Mouse (Mus musculus): ENCODE results near the gene Camsap2. TPM values are rescaled to one million over a fixed set of nuclear protein-coding genes. Genes with fewer than 3 reads are reported as not detected.
A peak's percentile ranks its signal among the peaks of the same experiment; 100 is the strongest.

Camsap2 gene
- polyA plus RNA-seq, 1 experiment: 7.3 TPM

DNA sequence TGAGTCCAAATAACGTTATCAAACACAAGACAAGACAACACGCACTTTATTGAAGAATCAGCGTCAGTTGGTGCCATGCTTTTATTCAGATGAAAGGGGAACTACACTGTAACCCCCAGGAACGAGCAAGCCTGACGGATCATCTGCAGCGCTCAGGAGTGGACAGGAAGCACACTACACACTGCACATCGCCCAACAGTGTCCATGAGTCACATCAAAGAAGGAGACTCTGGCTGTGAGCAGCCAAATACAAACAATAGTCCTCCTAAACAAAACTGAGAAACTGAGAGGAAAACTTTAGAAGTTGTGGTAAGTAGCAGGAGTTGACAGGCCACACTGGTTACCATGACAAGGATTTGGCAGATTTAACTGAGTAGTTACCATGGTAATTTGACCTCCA lies 77.7 kb downstream of the Camsap2 start:
- Histone ChIP-seq H3K27ac (ENCODE audit: control insufficient read depth, insufficient read depth, low read length) (no peak overlapping the region), H3K4me3 (ENCODE audit: control insufficient read depth, insufficient read depth, low read length) (no peak overlapping the region), H3K4me1 (replicated peaks; ENCODE audit: control insufficient read depth, insufficient read depth, low read length) (peaks cover 6% of the 10 kb centered on the region), H3K27me3 (ENCODE audit: control insufficient read depth, insufficient read depth, low read length) (no peaks in the 10 kb centered on the region), H3K36me3 (ENCODE audit: control insufficient read depth, insufficient read depth, low read length) (peaks cover 12% of the 10 kb centered on the region)
- DNase-seq: no peak
- WGBS: 78% methylated on average over 7 of the region's 7 CpGs
- no peak for TF ChIP-seq POLR2A (IDR thresholded peaks at IDR 0.05; ENCODE audit: control insufficient read depth, extremely low read depth, insufficient read depth, low read length, poor library complexity)
- TF ChIP-seq CTCF (IDR thresholded peaks at IDR 0.05; ENCODE audit: borderline replicate concordance, control insufficient read depth, extremely low read depth, insufficient read depth, low read length, poor library complexity): no peak

DNA sequence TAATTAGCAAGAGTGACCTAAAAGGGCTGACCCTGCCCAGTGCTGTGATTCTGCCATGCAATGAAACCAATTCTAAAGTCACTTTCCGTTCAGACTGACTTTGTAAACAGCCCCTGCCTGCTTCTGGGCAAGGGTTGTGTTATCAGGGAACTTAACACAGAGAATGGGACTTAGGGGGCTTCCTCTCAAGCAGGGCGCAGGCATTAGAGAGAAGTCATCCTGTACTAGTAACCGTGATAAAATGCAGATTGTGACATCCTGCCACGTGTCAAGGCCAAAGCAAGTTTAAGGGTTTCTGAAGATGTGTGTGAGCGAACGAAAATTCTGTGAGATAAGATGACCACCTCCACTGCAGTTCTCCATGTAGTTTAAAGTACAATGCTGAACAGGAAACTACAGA lies 79.8 kb downstream of the Camsap2 start:
- TF ChIP-seq CTCF (IDR thresholded peaks at IDR 0.05; ENCODE audit: borderline replicate concordance, control insufficient read depth, extremely low read depth, insufficient read depth, low read length, poor library complexity): no peak
- TF ChIP-seq POLR2A (IDR thresholded peaks at IDR 0.05; ENCODE audit: control insufficient read depth, extremely low read depth, insufficient read depth, low read length, poor library complexity): no peak
- WGBS: 69% methylated on average over 6 of the region's 6 CpGs

DNA sequence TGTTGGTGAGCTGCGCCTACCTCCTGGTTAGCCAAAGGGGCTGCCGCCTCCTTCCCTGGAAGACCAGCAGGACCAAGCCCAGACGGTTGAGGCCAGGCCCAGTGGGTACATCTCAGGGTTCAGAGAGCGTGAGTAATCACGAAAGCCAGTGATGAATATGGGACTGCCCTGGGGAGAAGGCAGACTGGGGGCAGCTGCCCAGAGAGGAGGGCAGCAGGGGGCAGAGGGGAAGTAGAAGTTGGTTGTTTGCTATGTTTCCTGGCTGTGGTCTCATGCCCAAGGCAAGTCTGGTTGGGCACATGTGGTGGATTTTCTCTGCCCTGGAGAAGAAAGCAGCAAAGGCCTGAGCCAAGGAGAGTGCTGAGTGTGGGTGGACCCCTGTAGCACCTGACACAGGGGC lies 82.5 kb downstream of the Camsap2 start:
- TF ChIP-seq POLR2A (IDR thresholded peaks at IDR 0.05; ENCODE audit: control insufficient read depth, extremely low read depth, insufficient read depth, low read length, poor library complexity) (no peak), CTCF (IDR thresholded peaks at IDR 0.05; ENCODE audit: borderline replicate concordance, control insufficient read depth, extremely low read depth, insufficient read depth, low read length, poor library complexity) (no peak)
- H3K4me1 ChIP-seq (replicated peaks; ENCODE audit: control insufficient read depth, insufficient read depth, low read length): peaks cover 38% of the 10 kb centered on the region
- H3K4me3 ChIP-seq (ENCODE audit: control insufficient read depth, insufficient read depth, low read length): no peak overlapping the region
- no peaks in the 10 kb centered on the region for H3K36me3 ChIP-seq (ENCODE audit: control insufficient read depth, insufficient read depth, low read length)
- DNase-seq: no peak
- H3K27me3 ChIP-seq (ENCODE audit: control insufficient read depth, insufficient read depth, low read length): peaks cover 5% of the 10 kb centered on the region; the same call in 1 of the 2 replicates
- H3K27ac ChIP-seq (ENCODE audit: control insufficient read depth, insufficient read depth, low read length): no peak overlapping the region
- 55% methylated on average over 5 of the region's 5 CpGs for WGBS

More for the DNA sequence above, 79.8 kb downstream of the Camsap2 start:
- Histone ChIP-seq H3K36me3 (ENCODE audit: control insufficient read depth, insufficient read depth, low read length) (peaks cover 5% of the 10 kb centered on the region), H3K27ac (ENCODE audit: control insufficient read depth, insufficient read depth, low read length) (no peak overlapping the region), H3K27me3 (ENCODE audit: control insufficient read depth, insufficient read depth, low read length) (no peaks in the 10 kb centered on the region), H3K4me1 (replicated peaks; ENCODE audit: control insufficient read depth, insufficient read depth, low read length) (peaks cover 15% of the 10 kb centered on the region), H3K4me3 (ENCODE audit: control insufficient read depth, insufficient read depth, low read length) (no peak overlapping the region)
- DNase-seq: no peak

GRCm38 (mm10) chr1:136260635-136261238 lies 85.2 kb downstream of the Camsap2 start, which contains the start of gene Gpr25:
Gpr25 (minus strand) TSS chr1:136260873.
- peaks cover 5% of the 10 kb centered on the region; the same call in 1 of the 2 replicates for H3K27me3 ChIP-seq (ENCODE audit: control insufficient read depth, insufficient read depth, low read length)
- WGBS: 6% methylated on average over 28 of the region's 28 CpGs
- no peak for TF ChIP-seq CTCF (IDR thresholded peaks at IDR 0.05; ENCODE audit: borderline replicate concordance, control insufficient read depth, extremely low read depth, insufficient read depth, low read length, poor library complexity)
- TF ChIP-seq POLR2A (IDR thresholded peaks at IDR 0.05; ENCODE audit: control insufficient read depth, extremely low read depth, insufficient read depth, low read length, poor library complexity): no peak
- peaks cover 55% of the 10 kb centered on the region for H3K4me1 ChIP-seq (replicated peaks; ENCODE audit: control insufficient read depth, insufficient read depth, low read length)
- no peak within 1 kb of the TSS for H3K27ac ChIP-seq (ENCODE audit: control insufficient read depth, insufficient read depth, low read length)
- DNase-seq: peak; percentile 9
- no peaks in the 10 kb centered on the region for H3K36me3 ChIP-seq (ENCODE audit: control insufficient read depth, insufficient read depth, low read length)
- H3K4me3 ChIP-seq (ENCODE audit: control insufficient read depth, insufficient read depth, low read length): peak within 1 kb of the TSS; percentile 52

GRCm38 (mm10) chr1:136259893-136260634 lies 85.8 kb downstream of the Camsap2 start:
- WGBS: under 1% methylated on average over 95 of the region's 95 CpGs
- TF ChIP-seq POLR2A (IDR thresholded peaks at IDR 0.05; ENCODE audit: control insufficient read depth, extremely low read depth, insufficient read depth, low read length, poor library complexity) (no peak), CTCF (IDR thresholded peaks at IDR 0.05; ENCODE audit: borderline replicate concordance, control insufficient read depth, extremely low read depth, insufficient read depth, low read length, poor library complexity) (0 out of 2 replicates have a peak, but pooled peaks have one; percentile 45)
- H3K4me3 ChIP-seq (ENCODE audit: control insufficient read depth, insufficient read depth, low read length): peak overlapping the region; percentile 52
- H3K27ac ChIP-seq (ENCODE audit: control insufficient read depth, insufficient read depth, low read length): no peak overlapping the region
- H3K36me3 ChIP-seq (ENCODE audit: control insufficient read depth, insufficient read depth, low read length): no peaks in the 10 kb centered on the region
- H3K27me3 ChIP-seq (ENCODE audit: control insufficient read depth, insufficient read depth, low read length): peaks cover 5% of the 10 kb centered on the region; the same call in 1 of the 2 replicates
- DNase-seq: peak; percentile 37
- peaks cover 62% of the 10 kb centered on the region for H3K4me1 ChIP-seq (replicated peaks; ENCODE audit: control insufficient read depth, insufficient read depth, low read length)

GRCm38 (mm10) chr1:136259543-136259892 lies 86.4 kb downstream of the Camsap2 start:
- no peak for DNase-seq
- Histone ChIP-seq H3K27me3 (ENCODE audit: control insufficient read depth, insufficient read depth, low read length) (peaks cover 5% of the 10 kb centered on the region; the same call in 1 of the 2 replicates), H3K27ac (ENCODE audit: control insufficient read depth, insufficient read depth, low read length) (no peak overlapping the region), H3K4me3 (ENCODE audit: control insufficient read depth, insufficient read depth, low read length) (peak overlapping the region; percentile 52), H3K36me3 (ENCODE audit: control insufficient read depth, insufficient read depth, low read length) (no peaks in the 10 kb centered on the region), H3K4me1 (replicated peaks; ENCODE audit: control insufficient read depth, insufficient read depth, low read length) (peaks cover 67% of the 10 kb centered on the region)
- WGBS: 1% methylated on average over 16 of the region's 16 CpGs
- TF ChIP-seq CTCF (IDR thresholded peaks at IDR 0.05; ENCODE audit: borderline replicate concordance, control insufficient read depth, extremely low read depth, insufficient read depth, low read length, poor library complexity) (no peak), POLR2A (IDR thresholded peaks at IDR 0.05; ENCODE audit: control insufficient read depth, extremely low read depth, insufficient read depth, low read length, poor library complexity) (no peak)
